Mouse (Mus musculus): ENCODE data around the gene Khdc4. TPM values are rescaled to one million over a fixed set of nuclear protein-coding genes. Genes with fewer than 3 reads are reported as not detected.
A peak's percentile ranks its signal among the peaks of the same experiment; 100 is the strongest.

Khdc4 gene
- total and polyA plus RNA-seq, 2 experiments from 2014 or later: 66.1 to 74.4 TPM

DNA sequence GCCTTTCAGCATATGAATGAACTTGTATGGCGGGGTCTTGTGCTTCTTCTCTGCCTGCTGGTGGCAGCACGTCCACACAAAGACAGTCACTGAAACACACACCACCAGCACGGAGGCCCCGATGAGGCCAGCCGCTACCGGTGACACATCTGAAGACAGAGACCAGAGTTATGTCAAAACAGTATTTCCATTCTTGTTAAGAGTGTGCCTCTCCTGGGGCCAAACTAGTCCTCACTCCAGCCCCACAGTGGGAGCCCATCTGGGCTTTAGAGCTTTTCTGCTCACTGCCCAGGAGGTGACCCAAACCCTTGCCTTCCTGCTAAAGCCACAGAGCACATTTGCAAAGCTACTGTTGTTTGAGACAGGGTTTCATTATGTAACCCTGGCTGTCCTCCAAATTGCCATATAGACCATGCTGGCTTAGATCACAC lies 76.8 kb downstream of the Khdc4 start:
- H3K36me3 ChIP-seq (ENCODE audit: insufficient read depth, low read length): peaks cover 23% of the 10 kb centered on the region
- no peaks in the 10 kb centered on the region for H3K27me3 ChIP-seq (ENCODE audit: insufficient read depth, low read length)
- H3K9ac ChIP-seq (replicated peaks; ENCODE audit: low read length): no peak overlapping the region
- peak; percentile 35; the same call in 1 of the 2 replicates for TF ChIP-seq CTCF (IDR thresholded peaks at IDR 0.05; ENCODE audit: low read depth)
- H3K4me3 ChIP-seq (ENCODE audit: low read length): no peak overlapping the region
- no peaks in the 10 kb centered on the region; the same call in 1 of the 2 replicates for H3K4me1 ChIP-seq (ENCODE audit: insufficient read depth, low read length)
- no peak for ATAC-seq
- no peak overlapping the region for H3K4me2 ChIP-seq (ENCODE audit: low read depth, low read length)
- WGBS: 26% methylated on average over 6 of the region's 6 CpGs
- no peaks in the 10 kb centered on the region for H3K9me3 ChIP-seq (ENCODE audit: low read length)
- H3K27ac ChIP-seq: peak overlapping the region; percentile 45; the same call in 1 of the 2 replicates
- DNase-seq (ENCODE audit: low spot score): peak; percentile 41

Other genes starting within 250 kb of the Khdc4 start
- 39.4 and 45.2 TPM in 2 replicates for gene Sema4a, start 224.6 kb upstream of the Khdc4 start, total RNA-seq (2014; rRNA removed)
- 25.4 and 26.5 TPM in 2 replicates for gene Sema4a, start 224.6 kb upstream of the Khdc4 start, polyA plus RNA-seq (2015; fragmentation: Nextera tagmentation; extraction: Ambion mirVana)
- gene Lmna, start 175.8 kb upstream of the Khdc4 start, total RNA-seq (2014; rRNA removed): 59.7 and 60.8 TPM in 2 replicates
- gene Lmna, start 175.8 kb upstream of the Khdc4 start, polyA plus RNA-seq (2015; fragmentation: Nextera tagmentation; extraction: Ambion mirVana): 59.1 and 61.1 TPM in 2 replicates
- gene Mex3a, start 153.4 kb upstream of the Khdc4 start, total RNA-seq (2014; rRNA removed): 52.3 and 54.5 TPM in 2 replicates
- 13.9 and 15.3 TPM in 2 replicates for gene Mex3a, start 153.4 kb upstream of the Khdc4 start, polyA plus RNA-seq (2015; fragmentation: Nextera tagmentation; extraction: Ambion mirVana)
- not detected in 2 replicates for gene Rab25, start 137.5 kb upstream of the Khdc4 start, total RNA-seq (2014; rRNA removed)
- gene Rab25, start 137.5 kb upstream of the Khdc4 start, polyA plus RNA-seq (2015; fragmentation: Nextera tagmentation; extraction: Ambion mirVana): 0.44 and 1.3 TPM in 2 replicates
- 45.1 and 59.2 TPM in 2 replicates for gene Lamtor2, start 132.7 kb upstream of the Khdc4 start, total RNA-seq (2014; rRNA removed)
- 189 and 198 TPM in 2 replicates for gene Lamtor2, start 132.7 kb upstream of the Khdc4 start, polyA plus RNA-seq (2015; fragmentation: Nextera tagmentation; extraction: Ambion mirVana)
- 119 and 131 TPM in 2 replicates for gene Ubqln4, start 132.0 kb upstream of the Khdc4 start, total RNA-seq (2014; rRNA removed)
- 29.4 and 29.8 TPM in 2 replicates for gene Ubqln4, start 132.0 kb upstream of the Khdc4 start, polyA plus RNA-seq (2015; fragmentation: Nextera tagmentation; extraction: Ambion mirVana)
- gene Ssr2, start 109.9 kb upstream of the Khdc4 start, total RNA-seq (2014; rRNA removed): 247 and 307 TPM in 2 replicates
- 209 and 210 TPM in 2 replicates for gene Ssr2, start 109.9 kb upstream of the Khdc4 start, polyA plus RNA-seq (2015; fragmentation: Nextera tagmentation; extraction: Ambion mirVana)
- gene Arhgef2, start 79.8 kb upstream of the Khdc4 start, total RNA-seq (2014; rRNA removed): 93.4 and 100 TPM in 2 replicates
- 56.0 and 57.1 TPM in 2 replicates for gene Arhgef2, start 79.8 kb upstream of the Khdc4 start, polyA plus RNA-seq (2015; fragmentation: Nextera tagmentation; extraction: Ambion mirVana)
- gene Rxfp4, start 32.7 kb upstream of the Khdc4 start, total RNA-seq (2014; rRNA removed): not detected in 2 replicates
- gene Rxfp4, start 32.7 kb upstream of the Khdc4 start, polyA plus RNA-seq (2015; fragmentation: Nextera tagmentation; extraction: Ambion mirVana): not detected in 2 replicates
- 55.6 and 76.7 TPM in 2 replicates for gene Rit1, start 31.0 kb downstream of the Khdc4 start, total RNA-seq (2014; rRNA removed)
- gene Rit1, start 31.0 kb downstream of the Khdc4 start, polyA plus RNA-seq (2015; fragmentation: Nextera tagmentation; extraction: Ambion mirVana): 68.7 and 69.3 TPM in 2 replicates
- 201 and 216 TPM in 2 replicates for gene Syt11, start 89.4 kb downstream of the Khdc4 start, total RNA-seq (2014; rRNA removed)
- gene Syt11, start 89.4 kb downstream of the Khdc4 start, polyA plus RNA-seq (2015; fragmentation: Nextera tagmentation; extraction: Ambion mirVana): 265 and 273 TPM in 2 replicates
- gene Gon4l, start 149.4 kb downstream of the Khdc4 start, total RNA-seq (2014; rRNA removed): 33.6 and 34.3 TPM in 2 replicates
- gene Gon4l, start 149.4 kb downstream of the Khdc4 start, polyA plus RNA-seq (2015; fragmentation: Nextera tagmentation; extraction: Ambion mirVana): 7.6 and 8.4 TPM in 2 replicates
- 40.5 and 47.9 TPM in 2 replicates for gene Msto1, start 228.2 kb downstream of the Khdc4 start, total RNA-seq (2014; rRNA removed)
- 45.9 and 48.8 TPM in 2 replicates for gene Msto1, start 228.2 kb downstream of the Khdc4 start, polyA plus RNA-seq (2015; fragmentation: Nextera tagmentation; extraction: Ambion mirVana)